Mouse (Mus musculus) embryonic facial prominence, embryonic 14.5 days (tissue): ENCODE measurements around the gene Pbx1. TPM values are rescaled to one million over a fixed set of nuclear protein-coding genes. Genes with fewer than 3 reads are reported as not detected.

Experiments
- ATAC-seq: fragments of 200-750 bp; cut with Nextera tagmentation; 2 replicates; pipeline ENCODE4 v1.8.0; 2017; ENCODE audit warnings: low read depth, moderate number of reproducible peaks, moderate TSS enrichment
- DNase-seq: peaks from one replicate; pipeline ENCODE4 v3.0.0-alpha.2; 2015; ENCODE audit warnings: low spot score
- H3K27ac ChIP-seq: fragments of 300-500 bp; sonication (generic); replicated peaks from 2 replicates; pipeline ENCODE4 v1.5.1; 2014; ENCODE audit warnings: low read depth, mild to moderate bottlenecking, low read length, moderate library complexity
- H3K27me3 ChIP-seq: fragments of 300-500 bp; sonication (generic); replicated peaks from 2 replicates; pipeline ENCODE4 v1.6.1; 2014; ENCODE audit warnings: low read length; ENCODE audit not compliant: control insufficient read depth, insufficient read depth
- H3K36me3 ChIP-seq: fragments of 300-500 bp; sonication (generic); 2 replicates; pipeline ENCODE4 v1.6.1; 2014; ENCODE audit warnings: low read length, mixed read lengths; ENCODE audit not compliant: control insufficient read depth, insufficient read depth
- H3K4me1 ChIP-seq: fragments of 300-500 bp; sonication (generic); 2 replicates; pipeline ENCODE4 v1.6.1; 2014; ENCODE audit warnings: antibody characterized with exemption, low read length; ENCODE audit not compliant: control insufficient read depth, insufficient read depth
- H3K4me2 ChIP-seq: fragments of 300-500 bp; sonication (generic); 2 replicates; pipeline ENCODE4 v1.6.1; 2014; ENCODE audit warnings: low read depth, mild to moderate bottlenecking, low read length, moderate library complexity, mixed read lengths
- H3K4me3 ChIP-seq: fragments of 300-500 bp; sonication (generic); 2 replicates; pipeline ENCODE4 v1.5.1; 2014; ENCODE audit warnings: low read depth, mild to moderate bottlenecking, low read length
- H3K9ac ChIP-seq: fragments of 300-500 bp; sonication (generic); 2 replicates; pipeline ENCODE4 v1.6.1; 2014; ENCODE audit warnings: low read depth, mild to moderate bottlenecking, low read length, moderate library complexity, mixed read lengths
- H3K9me3 ChIP-seq: fragments of 300-500 bp; sonication (generic); 2 replicates; pipeline ENCODE4 v1.6.1; 2016; ENCODE audit warnings: low read length; ENCODE audit not compliant: control insufficient read depth
- WGBS: fragments of 180-500 bp; shearing (Covaris S2); extraction: QIAGEN DNeasy Blood & Tissue Kit; methylation state at CpG from one replicate; pipeline ENCODE4 v1.1.7; 2014; 5-methylcytosine and 5-hydroxymethylcytosine counted together
- polyA plus RNA-seq: library from polyadenylated mRNA; unstranded; fragments of >200 nt; fragmentation: Nextera tagmentation; extraction: Ambion mirVana; gene quantifications from 2 replicates; pipeline ENCODE4 v1.2.1, GENCODE M21; 2014

Gene Pbx1
- polyA plus RNA-seq, 1 experiment from 2014 or later, result 30.5 TPM

GRCm38 (mm10) chr1:168215468-168215867 is 216.6 kb downstream of the Pbx1 start:
- Histone ChIP-seq H3K9me3 (no peaks in the 10 kb centered on the region), H3K4me3 (no peak overlapping the region), H3K27me3 (no peaks in the 10 kb centered on the region), H3K4me2 (no peak overlapping the region), H3K4me1 (peaks cover 64% of the 10 kb centered on the region), H3K9ac (no peak overlapping the region), H3K27ac (peak overlapping the region; percentile 36; the same call in 1 of the 2 replicates), H3K36me3 (no peaks in the 10 kb centered on the region)
- DNase-seq (no peak), ATAC-seq (no peak)
- 57% methylated on average over 6 of the region's 6 CpGs for WGBS

GRCm38 (mm10) chr1:168214040-168214443 is 218.0 kb downstream of the Pbx1 start:
- H3K27me3 ChIP-seq, result no peaks in the 10 kb centered on the region
- DNase-seq (peak; percentile 92), ATAC-seq (peak; percentile 89)
- 4% methylated on average over 5 of the region's 5 CpGs for WGBS
- peaks cover 5% of the 10 kb centered on the region for H3K36me3 ChIP-seq
- peaks cover 50% of the 10 kb centered on the region for H3K4me1 ChIP-seq
- H3K4me2 ChIP-seq, result peak overlapping the region; percentile 25
- peak overlapping the region; percentile 34; the same call in 1 of the 2 replicates for H3K27ac ChIP-seq
- no peak overlapping the region for H3K4me3 ChIP-seq
- no peaks in the 10 kb centered on the region for H3K9me3 ChIP-seq
- 0 out of 2 replicates have a peak overlapping the region, but pooled peaks have one; percentile 44 for H3K9ac ChIP-seq

- Histone ChIP-seq H3K36me3 (peaks cover 9% of the 10 kb centered on the region), H3K9ac (0 out of 2 replicates have a peak overlapping the region, but pooled peaks have one; percentile 44), H3K4me1 (peaks cover 45% of the 10 kb centered on the region), H3K4me3 (no peak overlapping the region), H3K9me3 (no peaks in the 10 kb centered on the region), H3K27ac (no peak overlapping the region), H3K4me2 (peak overlapping the region; percentile 15; the same call in 1 of the 2 replicates), H3K27me3 (no peaks in the 10 kb centered on the region)
- WGBS, result 17% methylated on average over 3 of the region's 3 CpGs
- ATAC-seq (peak; percentile 28; the same call in 1 of the 2 replicates), DNase-seq (no peak)
Measured at GRCm38 (mm10) chr1:168213595-168213994, 218.5 kb downstream of the Pbx1 start.

GRCm38 (mm10) chr1:168210401-168210800 is 221.7 kb downstream of the Pbx1 start:
- Histone ChIP-seq H3K27me3 (no peaks in the 10 kb centered on the region), H3K9me3 (no peaks in the 10 kb centered on the region), H3K4me1 (peaks cover 22% of the 10 kb centered on the region), H3K4me2 (no peak overlapping the region), H3K36me3 (peaks cover 20% of the 10 kb centered on the region), H3K4me3 (no peak overlapping the region), H3K27ac (no peak overlapping the region), H3K9ac (no peak overlapping the region)
- ATAC-seq (no peak), DNase-seq (no peak)
- 94% methylated on average over 5 of the region's 5 CpGs for WGBS

DNA sequence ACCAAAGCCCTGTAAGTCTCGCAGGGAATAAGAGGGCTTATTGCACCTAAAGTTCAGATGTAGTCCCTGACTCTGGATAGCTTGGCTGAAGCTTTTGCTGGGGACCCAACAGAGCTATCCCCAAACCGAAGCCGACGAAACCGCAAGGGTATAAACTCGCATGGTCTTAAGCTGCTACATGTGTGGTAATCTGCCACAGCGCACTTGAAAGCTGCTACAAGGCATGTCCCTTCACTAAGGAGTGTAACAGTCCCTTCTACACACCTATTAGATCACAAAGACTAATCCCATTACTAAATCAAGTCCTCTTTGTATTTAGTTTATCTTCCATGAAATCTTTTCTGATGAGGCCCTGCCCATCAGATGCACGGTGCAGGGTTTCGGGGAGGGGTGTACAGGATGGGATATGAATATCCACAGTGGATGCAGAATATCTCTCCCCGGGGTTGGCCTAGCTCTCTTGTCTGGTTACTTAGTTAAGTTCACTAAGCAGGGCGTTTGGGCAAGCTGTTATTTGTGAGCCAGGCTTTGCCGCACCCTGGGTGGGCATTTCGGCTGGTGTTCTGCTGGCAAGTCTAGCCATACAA is 231.4 kb downstream of the Pbx1 start:
- H3K9me3 ChIP-seq, result no peaks in the 10 kb centered on the region

DNA sequence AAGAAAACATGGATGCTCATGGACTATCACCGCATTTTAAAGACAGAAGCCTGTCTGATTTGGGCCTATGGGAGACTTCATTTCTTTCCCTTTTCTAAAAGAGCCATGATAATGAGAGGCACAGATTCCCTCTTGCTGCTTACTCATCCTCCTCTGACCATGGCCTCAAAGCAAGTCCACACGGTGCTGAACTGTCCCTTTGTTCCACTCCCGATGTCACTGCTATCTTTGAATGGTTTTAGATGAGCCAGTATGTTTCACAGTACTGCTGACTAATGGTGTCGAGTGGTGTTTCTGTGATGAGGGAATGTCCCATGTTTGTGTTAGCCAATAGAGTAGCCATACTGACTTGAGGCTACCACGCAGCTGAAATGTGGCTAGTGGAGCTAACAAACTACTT is 233.8 kb downstream of the Pbx1 start:
- Histone ChIP-seq H3K36me3 (peaks cover 67% of the 10 kb centered on the region), H3K27ac (no peak overlapping the region), H3K9me3 (no peaks in the 10 kb centered on the region), H3K27me3 (no peaks in the 10 kb centered on the region), H3K4me1 (no peaks in the 10 kb centered on the region), H3K9ac (no peak overlapping the region), H3K4me3 (no peak overlapping the region), H3K4me2 (no peak overlapping the region)
- ATAC-seq (no peak), DNase-seq (no peak)
- whole genome bisulfite sequencing, result 89% methylated on average over 5 of the region's 5 CpGs

More for the DNA sequence above, 231.4 kb downstream of the Pbx1 start:
- Histone ChIP-seq H3K4me1 (peaks cover 2% of the 10 kb centered on the region; the same call in 1 of the 2 replicates), H3K9ac (no peak overlapping the region), H3K4me2 (no peak overlapping the region), H3K36me3 (peaks cover 45% of the 10 kb centered on the region), H3K27me3 (no peaks in the 10 kb centered on the region), H3K4me3 (no peak overlapping the region), H3K27ac (no peak overlapping the region)
- no peak for ATAC-seq
- DNase-seq, result no peak
- 91% methylated on average over 13 of the region's 13 CpGs for WGBS

GRCm38 (mm10) chr1:168197908-168198258 is 234.2 kb downstream of the Pbx1 start:
- DNase-seq (no peak), ATAC-seq (no peak)
- no peak overlapping the region for H3K27ac ChIP-seq
- no peaks in the 10 kb centered on the region for H3K4me1 ChIP-seq
- no peak overlapping the region for H3K4me3 ChIP-seq
- WGBS, result 87% methylated on average over 3 of the region's 3 CpGs
- H3K27me3 ChIP-seq, result no peaks in the 10 kb centered on the region
- peaks cover 67% of the 10 kb centered on the region for H3K36me3 ChIP-seq
- H3K4me2 ChIP-seq, result no peak overlapping the region
- H3K9ac ChIP-seq, result no peak overlapping the region
- no peaks in the 10 kb centered on the region for H3K9me3 ChIP-seq

GRCm38 (mm10) chr1:168197195-168197907 is 234.7 kb downstream of the Pbx1 start:
- H3K4me2 ChIP-seq, result no peak overlapping the region
- no peak overlapping the region for H3K9ac ChIP-seq
- H3K27ac ChIP-seq, result no peak overlapping the region
- peaks cover 63% of the 10 kb centered on the region for H3K36me3 ChIP-seq
- no peaks in the 10 kb centered on the region for H3K27me3 ChIP-seq
- H3K4me3 ChIP-seq, result no peak overlapping the region
- H3K4me1 ChIP-seq, result no peaks in the 10 kb centered on the region
- ATAC-seq, result no peak
- WGBS, result 78% methylated on average over 6 of the region's 6 CpGs
- H3K9me3 ChIP-seq, result no peaks in the 10 kb centered on the region
- no peak for DNase-seq
